Mouse (Mus musculus) right cerebral cortex, postnatal 14 days (tissue): Measurements from ENCODE around the gene Foxc1.
A peak's percentile ranks its signal among the peaks of the same experiment; 100 is the strongest.

Source experiments
- DNase-seq: peaks from one replicate; pipeline ENCODE4 v3.0.0; 2022

The Foxc1 gene

DNA sequence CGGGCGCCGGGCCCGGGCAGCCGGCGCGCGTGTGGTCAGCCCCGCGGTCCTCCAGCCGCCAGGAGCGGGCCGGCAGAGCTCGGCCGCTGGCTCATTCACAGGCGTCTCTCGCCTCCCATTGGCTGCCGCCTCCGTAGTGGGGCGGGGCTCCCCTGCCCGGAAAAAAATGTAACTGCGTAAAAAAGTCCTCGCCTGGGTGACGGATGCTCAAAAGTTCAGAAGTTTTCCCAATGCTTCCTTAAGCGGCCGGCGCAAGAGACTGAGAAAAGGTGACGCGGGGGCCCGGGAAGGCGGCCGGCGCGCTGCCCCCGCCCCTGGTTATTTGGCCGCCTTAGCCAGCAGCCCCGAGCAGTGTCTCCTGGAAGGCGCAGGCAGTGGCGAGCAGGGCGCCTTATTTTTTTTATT, at the start of gene Foxc1:
Gene Foxc1 (plus strand): TSS at position 206 of the 405 bp plus-strand sequence.
- no peak for DNase-seq

DNA sequence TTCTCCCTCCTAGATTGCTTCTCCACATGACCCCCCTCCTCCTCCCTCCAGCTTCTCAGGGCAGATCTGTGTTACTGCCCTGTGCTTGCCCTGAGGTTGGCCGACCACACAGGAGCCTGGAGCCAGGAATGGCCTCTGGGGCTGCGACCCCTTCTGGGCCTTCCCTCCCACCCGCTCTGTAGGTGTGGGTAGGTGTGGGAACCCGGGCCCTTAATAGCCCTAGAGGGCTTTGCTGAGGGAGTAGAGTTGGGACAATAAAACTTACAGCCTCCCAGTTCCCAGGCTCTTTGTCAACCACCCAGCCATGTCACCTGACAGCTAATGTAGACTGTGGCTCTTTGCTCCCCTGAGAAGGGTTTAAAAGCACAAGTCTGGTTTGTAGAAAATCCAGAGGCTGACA, 46.0 kb upstream of the Foxc1 start:
- no peak for DNase-seq

DNA sequence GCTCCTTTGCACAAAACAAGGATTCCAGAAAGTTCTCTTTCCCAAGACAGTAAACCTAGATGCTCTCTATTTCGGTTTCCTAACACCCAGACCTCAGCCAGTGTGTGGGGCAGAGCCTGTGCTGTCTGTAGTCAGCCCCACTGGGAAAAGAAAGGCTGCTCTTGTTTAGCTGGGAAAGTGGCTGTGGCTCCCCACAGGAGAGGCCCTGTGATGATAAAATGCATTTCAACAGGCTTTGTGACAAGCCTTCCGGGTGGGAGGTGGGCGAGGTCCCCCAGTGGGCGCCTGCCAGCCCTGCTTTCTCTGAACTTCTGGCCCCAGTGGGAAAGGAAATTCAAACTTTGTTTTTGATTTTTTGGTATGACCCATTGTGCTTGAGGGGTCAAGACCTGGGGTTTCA, 45.4 kb upstream of the Foxc1 start:
- DNase-seq = no peak

DNA sequence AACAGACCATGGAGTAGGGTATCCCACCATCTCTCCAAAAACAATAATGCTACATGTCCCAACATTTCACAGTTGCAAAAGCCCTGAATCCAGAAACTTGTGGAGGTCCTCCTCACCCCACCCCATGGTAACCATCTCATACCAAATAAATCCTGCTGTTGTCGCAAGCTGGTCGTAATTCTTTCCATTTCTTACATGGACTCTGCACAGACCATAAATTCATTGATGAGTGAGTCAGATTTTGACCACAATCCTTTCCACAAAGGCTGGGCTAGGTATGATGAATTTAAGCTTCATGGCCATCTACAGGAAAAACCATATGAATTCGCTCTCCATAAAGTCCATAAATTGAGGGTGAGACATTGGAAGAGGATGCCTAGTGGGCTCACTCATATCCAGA, 42.0 kb upstream of the Foxc1 start:
- DNase-seq = no peak

DNA sequence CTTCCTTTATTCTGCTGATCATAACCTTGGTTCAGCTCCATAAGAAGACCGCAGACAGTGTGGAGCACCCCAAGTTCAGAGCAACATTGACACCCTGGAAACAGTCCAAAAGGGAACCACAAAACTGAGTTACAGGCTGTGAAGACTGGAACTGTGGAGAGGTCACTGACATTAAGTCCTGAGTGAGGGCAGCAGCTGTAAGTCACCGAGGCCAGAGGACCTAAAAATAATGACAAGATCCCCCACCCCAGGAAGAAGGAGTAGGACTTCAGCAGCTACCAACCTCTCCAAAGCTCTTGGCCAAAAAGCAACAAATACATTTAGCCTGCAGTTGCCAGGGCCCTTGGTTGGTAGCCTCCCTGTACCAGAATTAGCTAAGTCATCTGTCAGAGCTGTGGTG, 40.9 kb upstream of the Foxc1 start:
- DNase-seq = no peak

- no peak for DNase-seq
Measured at GRCm38 (mm10) chr13:31772882-31773281, 33.6 kb upstream of the Foxc1 start.

GRCm38 (mm10) chr13:31775762-31776161, 30.7 kb upstream of the Foxc1 start:
- DNase-seq = no peak

DNA sequence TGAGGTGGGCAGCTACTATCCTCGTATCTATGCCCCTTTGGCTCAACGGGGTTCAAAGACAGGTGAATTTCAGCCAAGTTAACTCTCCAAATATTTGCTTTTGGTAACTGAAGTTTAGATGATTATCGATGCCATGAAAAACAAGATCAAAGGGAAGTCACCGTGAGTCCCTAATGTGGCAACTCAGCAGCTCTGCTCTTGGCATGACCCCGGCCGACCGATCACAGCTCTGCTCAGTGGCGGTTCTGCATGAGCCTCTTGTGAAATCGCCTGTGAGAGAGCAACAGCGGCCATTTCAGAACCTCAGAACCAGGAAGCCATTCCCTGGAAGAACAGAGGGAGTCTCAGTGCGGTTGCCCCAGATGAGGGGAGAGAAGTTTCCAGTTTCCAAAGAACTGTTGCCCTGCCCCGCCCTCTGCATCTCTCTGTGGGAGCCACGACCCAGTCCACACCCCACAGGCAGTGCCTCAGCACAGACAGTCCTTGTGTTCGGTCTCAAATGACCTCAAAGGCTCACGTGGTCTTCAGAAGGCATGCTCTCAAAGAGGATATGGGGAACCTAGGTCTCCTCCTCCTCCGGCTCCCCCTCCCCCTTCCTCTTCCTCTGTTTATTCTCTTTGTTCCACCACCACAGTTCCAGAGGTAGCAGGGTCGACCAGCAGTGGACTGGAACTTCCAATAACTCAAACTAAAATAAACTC, 27.0 kb upstream of the Foxc1 start:
- DNase-seq = no peak

DNA sequence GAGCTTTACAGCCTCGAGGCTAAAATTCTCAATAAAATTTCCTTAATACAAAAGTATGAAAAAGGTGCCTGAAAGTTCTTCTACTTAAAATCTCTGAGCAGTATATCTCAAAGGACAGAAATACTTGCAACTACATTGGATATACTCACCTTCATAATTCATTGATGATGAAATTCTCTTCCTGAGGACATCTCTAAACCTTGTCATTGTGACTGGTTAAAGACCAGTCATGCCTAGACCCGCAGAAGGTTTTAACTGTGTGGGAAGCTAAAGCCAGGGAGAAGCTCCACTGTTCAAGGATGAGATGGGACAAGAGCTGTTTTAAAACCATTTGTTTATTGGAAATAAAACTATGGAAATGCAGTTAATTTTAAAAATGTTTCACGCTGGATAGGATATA, 26.1 kb upstream of the Foxc1 start:
- DNase-seq = no peak

DNA sequence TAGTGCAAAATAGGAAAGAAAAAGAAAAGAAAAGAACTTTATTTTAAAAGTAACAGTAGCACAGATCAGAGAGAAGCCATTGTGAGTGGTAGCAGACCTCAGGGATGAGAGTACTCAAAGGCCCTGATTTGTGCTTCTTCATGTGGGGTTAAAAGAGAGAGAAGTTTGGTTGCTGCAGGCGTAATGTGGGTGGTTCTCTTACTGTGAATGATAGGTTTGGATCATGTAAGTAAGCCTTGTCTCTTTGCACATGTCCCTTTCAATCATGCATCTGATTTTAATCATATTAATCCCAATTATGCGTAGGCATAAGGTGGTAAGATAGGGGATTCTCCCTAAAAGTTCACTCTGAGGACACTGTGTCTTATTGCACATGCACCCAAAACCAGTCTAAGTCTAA, 24.4 kb upstream of the Foxc1 start:
- DNase-seq = no peak

DNA sequence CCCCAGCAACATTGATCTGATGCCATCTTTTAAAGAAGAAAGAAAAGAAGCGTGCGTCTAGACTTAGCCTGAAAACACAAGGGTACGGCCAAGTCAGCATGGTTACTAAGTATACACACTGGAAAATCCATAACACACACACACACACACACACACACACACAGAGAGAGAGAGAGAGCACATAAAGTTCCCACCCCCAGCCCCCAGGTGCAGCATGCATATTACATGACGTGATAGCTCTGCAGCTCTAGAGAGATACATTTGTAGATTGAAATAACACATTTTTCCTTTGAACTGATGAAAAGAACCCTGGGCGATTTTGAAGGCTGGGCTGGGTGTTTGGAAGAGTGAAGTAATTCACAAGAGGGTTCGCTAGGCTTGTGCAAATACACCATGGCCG, 21.7 kb upstream of the Foxc1 start:
- no peak for DNase-seq

DNA sequence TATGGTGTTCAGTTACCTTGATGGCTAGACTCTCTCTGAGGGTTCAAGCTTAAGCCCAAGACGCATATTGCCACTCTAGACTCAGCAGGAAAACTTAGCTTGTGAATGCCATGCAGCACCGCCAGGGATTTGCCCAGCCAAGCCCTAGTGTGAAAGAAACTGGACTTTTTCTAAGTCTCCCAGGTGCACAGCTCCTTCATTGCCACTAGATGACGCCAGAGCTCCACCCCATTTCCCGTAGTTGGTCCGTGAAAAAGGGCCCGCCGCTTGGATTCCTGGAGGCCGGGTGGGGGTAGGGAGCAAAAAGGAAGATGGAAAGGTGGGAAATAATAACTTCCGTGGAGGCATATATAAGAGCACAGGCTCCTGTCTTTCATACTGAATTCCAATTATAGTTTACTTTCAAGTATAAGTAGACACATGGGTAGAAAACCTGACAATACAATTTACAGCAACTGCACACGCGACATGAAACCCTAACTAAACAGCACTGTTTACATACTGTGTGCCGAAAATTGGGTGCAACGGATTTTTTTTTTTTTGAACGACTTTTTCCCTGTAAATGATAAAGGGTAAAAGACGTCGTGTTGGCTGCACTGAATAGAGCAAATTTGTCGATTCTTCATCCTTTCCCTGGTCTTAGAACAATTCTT, 13.8 kb upstream of the Foxc1 start:
- peak; percentile 57 for DNase-seq

- no peak for DNase-seq
Measured at GRCm38 (mm10) chr13:31793163-31793562, 13.3 kb upstream of the Foxc1 start.

DNA sequence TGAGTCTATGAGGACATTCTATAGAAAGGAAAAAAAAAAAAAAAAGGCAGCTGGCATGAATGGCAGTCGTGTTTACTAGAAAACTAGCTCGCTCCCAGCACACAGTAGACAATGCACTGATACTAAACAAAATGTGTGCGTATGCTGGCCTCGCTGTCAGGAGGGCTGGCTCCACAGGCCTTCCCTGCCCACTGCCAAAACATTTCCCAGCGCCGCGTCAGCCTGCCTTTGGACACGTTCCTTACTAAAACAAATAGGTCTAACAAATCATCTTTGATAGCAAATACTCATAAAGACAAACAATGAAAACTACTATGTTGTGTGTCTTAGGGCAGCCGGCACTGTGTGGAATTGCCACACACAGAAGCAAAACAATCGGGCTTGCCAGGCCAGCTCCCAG, 9.1 kb upstream of the Foxc1 start:
- no peak for DNase-seq

GRCm38 (mm10) chr13:31798075-31798474, 8.4 kb upstream of the Foxc1 start:
- no peak for DNase-seq

- peak; percentile 91 for DNase-seq
Measured at GRCm38 (mm10) chr13:31800581-31801576, 5.6 kb upstream of the Foxc1 start.

DNA sequence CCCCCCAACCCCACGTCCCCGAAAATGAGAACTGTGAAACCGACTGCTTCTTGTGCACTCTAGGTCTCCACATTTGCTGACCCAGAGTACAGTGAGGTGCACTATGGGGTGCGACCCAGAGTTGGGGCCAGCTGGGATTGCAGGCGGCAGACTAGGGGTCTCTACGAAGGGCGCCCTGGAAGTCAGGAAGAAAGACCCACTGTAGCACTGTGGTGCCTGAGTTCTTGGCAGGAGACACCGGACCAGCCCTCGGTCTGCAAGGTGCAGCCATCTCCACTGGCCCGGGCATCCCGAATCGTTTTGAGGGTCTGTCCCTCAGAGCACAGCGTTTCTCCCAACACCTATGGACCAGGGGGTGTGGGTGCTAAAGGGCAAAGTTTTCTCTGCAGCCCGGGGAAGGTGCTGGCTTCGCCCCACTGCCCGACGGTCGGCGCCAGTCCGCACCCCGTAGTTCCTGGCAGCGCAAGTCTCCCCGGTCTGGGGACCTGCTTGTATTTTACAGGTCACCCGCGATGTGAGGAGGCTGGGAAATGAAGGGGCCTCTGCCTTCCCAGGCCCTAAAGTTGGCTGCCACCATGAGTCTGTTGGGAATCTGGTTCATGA, 4.6 kb upstream of the Foxc1 start:
- DNase-seq = no peak

- DNase-seq = no peak
Measured at GRCm38 (mm10) chr13:31802447-31802846, 4.0 kb upstream of the Foxc1 start.

- no peak for DNase-seq
Measured at GRCm38 (mm10) chr13:31803166-31804093, 3.0 kb upstream of the Foxc1 start.

GRCm38 (mm10) chr13:31804571-31804970, 1.9 kb upstream of the Foxc1 start:
- DNase-seq = no peak

DNA sequence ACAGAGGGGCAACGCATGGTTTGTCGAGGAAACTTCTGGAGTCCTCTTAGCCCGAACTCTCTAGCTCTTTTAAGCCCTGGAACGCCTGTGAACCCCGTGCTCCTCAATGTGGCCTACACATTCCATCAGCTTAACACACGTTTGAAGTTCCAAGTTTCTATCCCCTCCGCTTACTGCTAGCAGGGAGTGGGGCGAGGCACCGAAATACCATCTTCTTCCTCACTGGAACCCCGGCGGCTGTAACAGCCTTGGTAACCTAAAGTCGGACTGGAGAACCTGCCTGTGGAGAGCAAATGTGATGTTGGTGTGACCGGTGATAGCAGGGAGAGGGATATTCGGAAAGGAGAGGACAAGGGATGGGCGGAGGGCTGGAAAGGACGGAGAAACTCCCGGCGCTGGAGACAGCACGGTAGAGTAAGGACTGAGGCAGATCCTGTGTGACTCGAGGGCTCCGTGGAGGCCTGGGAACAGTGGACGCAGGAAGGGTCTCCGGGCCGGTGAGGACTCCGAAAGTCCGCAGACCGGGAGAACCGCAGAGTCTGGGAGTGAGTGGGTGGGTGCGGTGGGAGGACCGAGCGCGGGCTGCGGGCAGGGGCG, 504 bp upstream of the Foxc1 start:
- no peak for DNase-seq
